Mouse (Mus musculus) gastrocnemius, postnatal 36 days (tissue): ENCODE measurements around the gene Vmn1r95. TPM values are rescaled to one million over a fixed set of nuclear protein-coding genes. Genes with fewer than 3 reads are reported as not detected.
"Not testable (repeated sequence)": the region's sequence is repeated elsewhere in the genome, so short reads cannot be mapped to it uniquely, and the experiment has no call there.

ENCODE experiments used
- DNase-seq, 2 experiments: peaks; one replicate each; pipeline ENCODE4 v3.0.0; 2022
- intact Hi-C: fragments of 180-260 bp; cut with DNase I; formaldehyde crosslinking; loops from one replicate; pipeline ENCODE4 v1.15.1; 2025
- long read RNA-seq, 2 experiments: library from polyadenylated mRNA; stranded (forward); transcript quantifications; one replicate each; pipeline ENCODE4 v2.0.0; 2021
- total RNA-seq, 2 experiments: library from RNA; stranded (reverse); gene quantifications; 2 replicates each; pipeline ENCODE4 v1.2.3; 2021

Gene Vmn1r95
- not detected for total RNA-seq
- long read RNA-seq, experiment 1, result 0 reads
- long read RNA-seq, experiment 2, result 0 reads

DNA sequence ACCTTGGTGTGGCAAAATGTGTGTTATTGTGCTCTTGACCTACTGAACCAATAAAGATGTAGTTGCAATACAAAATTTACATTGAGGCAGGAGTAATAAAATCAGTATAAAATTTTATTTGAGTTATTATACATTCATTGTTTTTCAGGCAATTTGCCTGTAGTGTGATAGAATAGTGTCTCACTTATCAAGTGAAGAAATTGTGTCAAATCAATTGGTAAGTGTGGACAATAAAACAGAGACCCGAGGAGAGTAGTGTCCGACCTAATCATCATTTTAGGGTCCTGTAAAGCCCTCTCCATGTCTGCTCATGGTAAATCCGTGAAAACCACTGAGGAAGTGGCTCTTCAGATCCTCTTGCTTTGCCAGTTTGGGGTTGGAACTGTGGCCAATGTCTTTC is at the start of gene Vmn1r95:
Gene Vmn1r95 (plus strand): TSS at position 301 of the 400 bp plus-strand sequence.
- intact Hi-C loops, DNase-seq: not testable (repeated sequence)

DNA sequence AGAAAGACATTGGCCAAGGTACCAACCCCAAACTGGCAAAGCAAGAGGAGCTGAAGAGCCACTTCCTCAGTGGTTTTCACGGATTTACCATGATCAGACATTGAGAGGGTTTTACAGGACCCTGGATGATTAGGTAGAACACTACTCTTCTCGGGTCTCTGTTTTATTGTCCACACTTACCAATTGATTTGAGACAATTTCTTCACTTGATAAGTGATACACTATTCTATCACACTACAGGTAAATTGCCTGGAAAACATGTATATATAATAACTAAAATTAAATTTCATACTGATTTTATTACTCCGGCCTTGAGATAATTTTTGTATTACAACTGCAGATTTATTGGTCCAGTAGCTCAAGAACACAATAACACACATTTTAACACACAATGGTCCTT is 25.2 kb upstream of the Vmn1r95 start, which contains the start of gene Vmn1r94:
Gene Vmn1r94 (minus strand): TSS at position 101 of the 400 bp plus-strand sequence.
- DNase-seq, intact Hi-C loops: not testable (repeated sequence)

DNA sequence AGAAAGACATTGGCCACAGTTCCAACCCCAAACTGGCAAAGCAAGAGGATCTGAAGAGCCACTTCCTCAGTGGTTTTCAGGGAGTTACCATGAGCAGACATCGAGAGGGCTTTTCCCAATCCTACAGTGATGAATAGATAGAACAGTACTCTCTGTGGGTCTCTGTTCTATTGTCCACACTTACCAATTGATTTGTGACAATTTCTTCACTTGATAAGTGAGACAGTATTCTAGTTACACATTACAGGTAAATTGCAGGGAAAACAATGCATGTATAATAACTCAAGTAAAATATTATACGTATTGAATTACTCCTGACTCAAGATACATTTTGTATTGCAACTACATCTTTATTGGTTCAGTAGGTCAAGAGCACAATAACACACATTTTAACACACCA is 12.0 kb downstream of the Vmn1r95 start, which contains the start of gene Gm6164:
Gene Gm6164 (minus strand): TSS at position 101 of the 400 bp plus-strand sequence.
- intact Hi-C loops, DNase-seq: not testable (repeated sequence)

DNA sequence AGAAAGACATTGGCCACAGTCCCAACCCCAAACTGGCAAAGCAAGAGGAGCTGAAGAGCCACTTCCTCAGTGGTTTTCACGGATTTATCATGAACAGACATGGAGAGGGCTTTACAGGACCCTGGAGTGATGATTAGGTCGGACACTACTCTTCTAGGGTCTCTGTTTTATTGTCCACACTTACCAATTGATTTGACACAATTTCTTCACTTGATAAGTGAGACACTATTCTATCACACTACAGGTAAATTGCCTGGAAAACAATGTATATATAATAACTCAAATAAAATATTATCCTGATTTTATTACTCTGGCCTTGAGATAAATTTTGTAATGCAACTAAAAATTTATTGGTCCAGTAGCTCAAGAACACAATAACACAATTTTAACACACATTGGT is 40.2 kb downstream of the Vmn1r95 start, which contains the start of gene Gm4498:
Gene Gm4498 (minus strand): TSS at position 101 of the 400 bp plus-strand sequence.
- intact Hi-C loops, DNase-seq: not testable (repeated sequence)

Other genes starting within 250 kb of the Vmn1r95 start
- gene Igsf23, start 243.0 kb upstream of the Vmn1r95 start, total RNA-seq, result not detected
- gene Ceacam20, start 228.3 kb upstream of the Vmn1r95 start, total RNA-seq, result not detected
- gene Nlrp9b, start 202.2 kb upstream of the Vmn1r95 start, total RNA-seq, result not detected
- gene Vmn1r91, start 94.0 kb upstream of the Vmn1r95 start, total RNA-seq, result not detected
- gene Gm16442, start 71.1 kb upstream of the Vmn1r95 start, total RNA-seq, result not detected
- gene Vmn1r93, start 54.6 kb upstream of the Vmn1r95 start, total RNA-seq, result not detected
- not detected for gene Vmn1r94, start 25.3 kb upstream of the Vmn1r95 start, total RNA-seq
- gene Gm6164, start 11.9 kb downstream of the Vmn1r95 start, total RNA-seq, result not detected
- not detected for gene Gm4498, start 40.1 kb downstream of the Vmn1r95 start, total RNA-seq
- gene Gm5890, start 69.1 kb downstream of the Vmn1r95 start, total RNA-seq, result not detected
- not detected for gene Gm4133, start 140.4 kb downstream of the Vmn1r95 start, total RNA-seq
- gene Gm5728, start 181.7 kb downstream of the Vmn1r95 start, total RNA-seq, result not detected
- gene Vmn1r100, start 224.2 kb downstream of the Vmn1r95 start, total RNA-seq, result not detected
- not detected for gene Vmn1r101, start 248.9 kb downstream of the Vmn1r95 start, total RNA-seq